Mouse (Mus musculus): Measurements from ENCODE around the gene Rasip1.

GRCm38 (mm10) chr7:45609511-45609910, 17.8 kb upstream of the Rasip1 start:
- TF ChIP-seq CTCF (IDR thresholded peaks at IDR 0.05; ENCODE audit: low read depth, low read length) (no peak), EP300 (IDR thresholded peaks at IDR 0.05; ENCODE audit: insufficient read depth, low read depth, low read length) (no peak), POLR2A (IDR thresholded peaks at IDR 0.05; ENCODE audit: insufficient read depth, low read length) (no peak)

Data from ES-Bruce4 (cell line).